Mouse (Mus musculus): ENCODE data around the gene Slc46a3. TPM values are rescaled to one million over a fixed set of nuclear protein-coding genes. Genes with fewer than 3 reads are reported as not detected.

Gene Slc46a3
- polyA plus RNA-seq, 1 experiment = 6.4 TPM

GRCm38 (mm10) chr5:147918044-147918846 lies 23.6 kb upstream of the Slc46a3 start:
- H3K4me3 ChIP-seq (ENCODE audit: control insufficient read depth, low read depth, low read length) = no peak overlapping the region
- no peaks in the 10 kb centered on the region for H3K36me3 ChIP-seq (ENCODE audit: control insufficient read depth, insufficient read depth, low read length)
- H3K27me3 ChIP-seq (ENCODE audit: control insufficient read depth, insufficient read depth, low read length) = no peaks in the 10 kb centered on the region
- TF ChIP-seq CTCF (IDR thresholded peaks at IDR 0.05; ENCODE audit: control insufficient read depth, insufficient read depth, insufficient replicate concordance, low read depth, low read length) = no peak
- TF ChIP-seq POLR2A (IDR thresholded peaks at IDR 0.05; ENCODE audit: control insufficient read depth, low read depth, low read length) = no peak
- no peak overlapping the region for H3K27ac ChIP-seq (ENCODE audit: control insufficient read depth, insufficient read depth, low read depth, low read length)
- H3K4me1 ChIP-seq (ENCODE audit: control insufficient read depth, insufficient read depth, low read length) = peaks cover 8% of the 10 kb centered on the region

- no peak overlapping the region for H3K27ac ChIP-seq (ENCODE audit: control insufficient read depth, insufficient read depth, low read depth, low read length)
- TF ChIP-seq POLR2A (IDR thresholded peaks at IDR 0.05; ENCODE audit: control insufficient read depth, low read depth, low read length) (no peak), CTCF (IDR thresholded peaks at IDR 0.05; ENCODE audit: control insufficient read depth, insufficient read depth, insufficient replicate concordance, low read depth, low read length) (no peak)
- H3K4me3 ChIP-seq (ENCODE audit: control insufficient read depth, low read depth, low read length) = no peak overlapping the region
- no peaks in the 10 kb centered on the region for H3K36me3 ChIP-seq (ENCODE audit: control insufficient read depth, insufficient read depth, low read length)
- peaks cover 12% of the 10 kb centered on the region for H3K4me1 ChIP-seq (ENCODE audit: control insufficient read depth, insufficient read depth, low read length)
- H3K27me3 ChIP-seq (ENCODE audit: control insufficient read depth, insufficient read depth, low read length) = no peaks in the 10 kb centered on the region
These were observed 21.6 kb upstream of the Slc46a3 start for GRCm38 (mm10) chr5:147916171-147916570.

GRCm38 (mm10) chr5:147915038-147915566 lies 20.5 kb upstream of the Slc46a3 start:
- no peak overlapping the region for H3K4me3 ChIP-seq (ENCODE audit: control insufficient read depth, low read depth, low read length)
- no peaks in the 10 kb centered on the region for H3K36me3 ChIP-seq (ENCODE audit: control insufficient read depth, insufficient read depth, low read length)
- H3K4me1 ChIP-seq (ENCODE audit: control insufficient read depth, insufficient read depth, low read length) = peaks cover 12% of the 10 kb centered on the region
- TF ChIP-seq POLR2A (IDR thresholded peaks at IDR 0.05; ENCODE audit: control insufficient read depth, low read depth, low read length) (no peak), CTCF (IDR thresholded peaks at IDR 0.05; ENCODE audit: control insufficient read depth, insufficient read depth, insufficient replicate concordance, low read depth, low read length) (no peak)
- no peak overlapping the region for H3K27ac ChIP-seq (ENCODE audit: control insufficient read depth, insufficient read depth, low read depth, low read length)
- no peaks in the 10 kb centered on the region for H3K27me3 ChIP-seq (ENCODE audit: control insufficient read depth, insufficient read depth, low read length)

- Histone ChIP-seq H3K27me3 (ENCODE audit: control insufficient read depth, insufficient read depth, low read length) (no peaks in the 10 kb centered on the region), H3K27ac (ENCODE audit: control insufficient read depth, insufficient read depth, low read depth, low read length) (peak overlapping the region; percentile 23; the same call in 1 of the 2 replicates), H3K4me1 (ENCODE audit: control insufficient read depth, insufficient read depth, low read length) (peaks cover 12% of the 10 kb centered on the region), H3K4me3 (ENCODE audit: control insufficient read depth, low read depth, low read length) (no peak overlapping the region), H3K36me3 (ENCODE audit: control insufficient read depth, insufficient read depth, low read length) (no peaks in the 10 kb centered on the region)
- TF ChIP-seq CTCF (IDR thresholded peaks at IDR 0.05; ENCODE audit: control insufficient read depth, insufficient read depth, insufficient replicate concordance, low read depth, low read length) (no peak), POLR2A (IDR thresholded peaks at IDR 0.05; ENCODE audit: control insufficient read depth, low read depth, low read length) (no peak)
These were observed 18.7 kb upstream of the Slc46a3 start for GRCm38 (mm10) chr5:147913241-147913842.

- H3K4me3 ChIP-seq (ENCODE audit: control insufficient read depth, low read depth, low read length) = no peak overlapping the region
- H3K36me3 ChIP-seq (ENCODE audit: control insufficient read depth, insufficient read depth, low read length) = no peaks in the 10 kb centered on the region
- TF ChIP-seq CTCF (IDR thresholded peaks at IDR 0.05; ENCODE audit: control insufficient read depth, insufficient read depth, insufficient replicate concordance, low read depth, low read length) (no peak), POLR2A (IDR thresholded peaks at IDR 0.05; ENCODE audit: control insufficient read depth, low read depth, low read length) (no peak)
- no peaks in the 10 kb centered on the region for H3K27me3 ChIP-seq (ENCODE audit: control insufficient read depth, insufficient read depth, low read length)
- H3K4me1 ChIP-seq (ENCODE audit: control insufficient read depth, insufficient read depth, low read length) = peaks cover 11% of the 10 kb centered on the region
- no peak overlapping the region for H3K27ac ChIP-seq (ENCODE audit: control insufficient read depth, insufficient read depth, low read depth, low read length)
These were observed 17.1 kb upstream of the Slc46a3 start for GRCm38 (mm10) chr5:147911744-147912143.

GRCm38 (mm10) chr5:147910807-147911509 lies 16.3 kb upstream of the Slc46a3 start:
- TF ChIP-seq POLR2A (IDR thresholded peaks at IDR 0.05; ENCODE audit: control insufficient read depth, low read depth, low read length) = no peak
- TF ChIP-seq CTCF (IDR thresholded peaks at IDR 0.05; ENCODE audit: control insufficient read depth, insufficient read depth, insufficient replicate concordance, low read depth, low read length) = peak; percentile 63; the same call in 1 of the 2 replicates
- H3K27me3 ChIP-seq (ENCODE audit: control insufficient read depth, insufficient read depth, low read length) = no peaks in the 10 kb centered on the region
- no peak overlapping the region for H3K27ac ChIP-seq (ENCODE audit: control insufficient read depth, insufficient read depth, low read depth, low read length)
- H3K36me3 ChIP-seq (ENCODE audit: control insufficient read depth, insufficient read depth, low read length) = no peaks in the 10 kb centered on the region
- H3K4me3 ChIP-seq (ENCODE audit: control insufficient read depth, low read depth, low read length) = no peak overlapping the region
- H3K4me1 ChIP-seq (ENCODE audit: control insufficient read depth, insufficient read depth, low read length) = peaks cover 11% of the 10 kb centered on the region

GRCm38 (mm10) chr5:147907851-147908250 lies 13.2 kb upstream of the Slc46a3 start:
- Histone ChIP-seq H3K4me1 (ENCODE audit: control insufficient read depth, insufficient read depth, low read length) (peaks cover 5% of the 10 kb centered on the region), H3K27ac (ENCODE audit: control insufficient read depth, insufficient read depth, low read depth, low read length) (no peak overlapping the region), H3K27me3 (ENCODE audit: control insufficient read depth, insufficient read depth, low read length) (no peaks in the 10 kb centered on the region), H3K36me3 (ENCODE audit: control insufficient read depth, insufficient read depth, low read length) (no peaks in the 10 kb centered on the region), H3K4me3 (ENCODE audit: control insufficient read depth, low read depth, low read length) (no peak overlapping the region)
- TF ChIP-seq CTCF (IDR thresholded peaks at IDR 0.05; ENCODE audit: control insufficient read depth, insufficient read depth, insufficient replicate concordance, low read depth, low read length) (no peak), POLR2A (IDR thresholded peaks at IDR 0.05; ENCODE audit: control insufficient read depth, low read depth, low read length) (no peak)

All from testis, adult 2 months (tissue).